Mouse (Mus musculus): Measurements from ENCODE around the gene Fbxl17. TPM values are rescaled to one million over a fixed set of nuclear protein-coding genes. Genes with fewer than 3 reads are reported as not detected.

The Fbxl17 gene
- polyA plus RNA-seq (2012; rRNA removed): 3.9 and 4.1 TPM in 2 replicates

- no peak for DNase-seq (ENCODE audit: low read depth, low spot score)
- under 1% methylated on average over 79 of the region's 80 CpGs for WGBS
These were observed at the start of gene Fbxl17 for GRCm38 (mm10) chr17:63499636-63500155. Fbxl17 (minus strand) TSS chr17:63500017.

- DNase-seq (ENCODE audit: low read depth, low spot score): no peak
- WGBS: 66% methylated on average over 4 of the region's 4 CpGs
These were observed 47.6 kb upstream of the Fbxl17 start for GRCm38 (mm10) chr17:63547465-63547864.

GRCm38 (mm10) chr17:63534576-63535265, 34.9 kb upstream of the Fbxl17 start:
- 90% methylated on average over 17 of the region's 17 CpGs for WGBS
- DNase-seq (ENCODE audit: low read depth, low spot score): no peak

GRCm38 (mm10) chr17:63533074-63533836, 33.4 kb upstream of the Fbxl17 start:
- no peak for DNase-seq (ENCODE audit: low read depth, low spot score)
- 47% methylated on average over 6 of the region's 6 CpGs for WGBS

GRCm38 (mm10) chr17:63529476-63529875, 29.7 kb upstream of the Fbxl17 start:
- WGBS: 72% methylated on average over 6 of the region's 6 CpGs
- DNase-seq (ENCODE audit: low read depth, low spot score): no peak

- 70% methylated on average over 2 of the region's 2 CpGs for WGBS
- DNase-seq (ENCODE audit: low read depth, low spot score): no peak
These were observed 20.9 kb upstream of the Fbxl17 start for GRCm38 (mm10) chr17:63520691-63521090.

- WGBS: 75% methylated on average over 2 of the region's 2 CpGs
- DNase-seq (ENCODE audit: low read depth, low spot score): no peak
These were observed 10.6 kb upstream of the Fbxl17 start for GRCm38 (mm10) chr17:63510451-63510850.

- WGBS: 89% methylated on average over 6 of the region's 6 CpGs
- DNase-seq (ENCODE audit: low read depth, low spot score): no peak
These were observed 1.3 kb upstream of the Fbxl17 start for GRCm38 (mm10) chr17:63501091-63501490.

GRCm38 (mm10) chr17:63500156-63500834, 478 bp upstream of the Fbxl17 start:
- DNase-seq (ENCODE audit: low read depth, low spot score): no peak
- under 1% methylated on average over 72 of the region's 78 CpGs for WGBS

GRCm38 (mm10) chr17:63498717-63499635, 841 bp downstream of the Fbxl17 start:
- no peak for DNase-seq (ENCODE audit: low read depth, low spot score)
- 1% methylated on average over 73 of the region's 90 CpGs for WGBS

GRCm38 (mm10) chr17:63498182-63498716, 1.6 kb downstream of the Fbxl17 start:
- no peak for DNase-seq (ENCODE audit: low read depth, low spot score)
- 6% methylated on average over 6 of the region's 6 CpGs for WGBS

- WGBS: 84% methylated on average over 6 of the region's 6 CpGs
- DNase-seq (ENCODE audit: low read depth, low spot score): no peak
These were observed 2.5 kb downstream of the Fbxl17 start for GRCm38 (mm10) chr17:63497206-63497731.

GRCm38 (mm10) chr17:63496153-63496552, 3.7 kb downstream of the Fbxl17 start:
- DNase-seq (ENCODE audit: low read depth, low spot score): no peak
- 68% methylated on average over 5 of the region's 5 CpGs for WGBS

- DNase-seq (ENCODE audit: low read depth, low spot score): no peak
- WGBS: 60% methylated on average over 7 of the region's 7 CpGs
These were observed 5.8 kb downstream of the Fbxl17 start for GRCm38 (mm10) chr17:63493876-63494580.

GRCm38 (mm10) chr17:63493274-63493673, 6.5 kb downstream of the Fbxl17 start:
- DNase-seq (ENCODE audit: low read depth, low spot score): no peak
- WGBS: 15% methylated on average over 5 of the region's 5 CpGs

- 34% methylated on average over 8 of the region's 8 CpGs for WGBS
- DNase-seq (ENCODE audit: low read depth, low spot score): no peak
These were observed 7.0 kb downstream of the Fbxl17 start for GRCm38 (mm10) chr17:63492665-63493273.

GRCm38 (mm10) chr17:63489525-63489924, 10.3 kb downstream of the Fbxl17 start:
- WGBS: 91% methylated on average over 4 of the region's 4 CpGs
- no peak for DNase-seq (ENCODE audit: low read depth, low spot score)

- WGBS: 7% methylated on average over 6 of the region's 6 CpGs
- DNase-seq (ENCODE audit: low read depth, low spot score): peak; percentile 8
These were observed 32.0 kb downstream of the Fbxl17 start for GRCm38 (mm10) chr17:63467866-63468265.

All from large intestine, adult 2 months (tissue).